Mouse (Mus musculus): ENCODE results near the gene St8sia4. TPM values are rescaled to one million over a fixed set of nuclear protein-coding genes. Genes with fewer than 3 reads are reported as not detected.

St8sia4 gene
- 31.4 TPM for total RNA-seq (2023)

GRCm38 (mm10) chr1:95667435-95668252 is at the start of gene St8sia4:
St8sia4 (minus strand) TSS chr1:95667571.

Data from CD8-positive naive resting alpha-beta T cell, adult 57 days (primary cell).